8 mouse cellular contexts compared by ENCODE assay signal in genomic region chr2:154613118-154614115, GRCm38 (mm10). TPM values are rescaled to one million over a fixed set of nuclear protein-coding genes. Genes with fewer than 3 reads are reported as not detected.
DNase-seq lines count a peak whose midpoint lies in the region; ATAC-seq and TF ChIP-seq lines count a peak whose summit lies in the region.

TSS of gene Zfp341 (plus strand) at chr2:154613297.
TSS of gene 4930519P11Rik (minus strand) at chr2:154613437.

- no peaks in the 10 kb centered on the region for H3K9me3 ChIP-seq in embryonic facial prominence, embryonic 11.5 days (replicated peaks; ENCODE audit: control insufficient read depth, low read length)
- no peaks in the 10 kb centered on the region for H3K9me3 ChIP-seq in limb, embryonic 11.5 days (ENCODE audit: control insufficient read depth, low read length)
- H3K9me3 ChIP-seq in midbrain, embryonic 13.5 days = no peaks in the 10 kb centered on the region

- H3K36me3 ChIP-seq in embryonic facial prominence, embryonic 11.5 days (replicated peaks; ENCODE audit: control insufficient read depth, insufficient read depth, low read depth, low read length) = no peaks in the 10 kb centered on the region
- H3K36me3 ChIP-seq in limb, embryonic 11.5 days (ENCODE audit: control insufficient read depth, insufficient read depth, low read length) = no peaks in the 10 kb centered on the region
- peaks cover 3% of the 10 kb centered on the region; the same call in 1 of the 2 replicates for H3K36me3 ChIP-seq in midbrain, embryonic 13.5 days
- H3K36me3 ChIP-seq in small intestine, adult 2 months (ENCODE audit: control insufficient read depth, insufficient read depth, low read length) = no peaks in the 10 kb centered on the region

- H3K4me3 ChIP-seq in embryonic facial prominence, embryonic 11.5 days (ENCODE audit: low read depth, low read length) = peak within 1 kb of the TSS; percentile 57
- peak within 1 kb of the TSS; percentile 57 for H3K4me3 ChIP-seq in limb, embryonic 11.5 days (ENCODE audit: low read depth, low read length)
- peak within 1 kb of the TSS; percentile 60 for H3K4me3 ChIP-seq in midbrain, embryonic 13.5 days (replicated peaks)
- H3K4me3 ChIP-seq in small intestine, adult 2 months (ENCODE audit: low read depth, low read length) = peak within 1 kb of the TSS; percentile 84

- peak within 1 kb of the TSS; percentile 91 for H3K27ac ChIP-seq in embryonic facial prominence, embryonic 11.5 days (replicated peaks; ENCODE audit: low read depth, low read length)
- peak within 1 kb of the TSS; percentile 90 for H3K27ac ChIP-seq in limb, embryonic 11.5 days (replicated peaks; ENCODE audit: low read depth, low read length)
- H3K27ac ChIP-seq in midbrain, embryonic 13.5 days = peak within 1 kb of the TSS; percentile 99
- H3K27ac ChIP-seq in small intestine, adult 2 months (ENCODE audit: insufficient read depth, low read depth, low read length) = peak within 1 kb of the TSS; percentile 95

- peak within 1 kb of the TSS; percentile 83 for H3K4me2 ChIP-seq in embryonic facial prominence, embryonic 11.5 days (ENCODE audit: low read depth, low read length)
- H3K4me2 ChIP-seq in limb, embryonic 11.5 days (ENCODE audit: low read depth, severe bottlenecking) = peak within 1 kb of the TSS; percentile 75
- H3K4me2 ChIP-seq in midbrain, embryonic 13.5 days (replicated peaks) = peak within 1 kb of the TSS; percentile 66

- TF ChIP-seq CTCF in small intestine, adult 2 months (IDR thresholded peaks at IDR 0.05; ENCODE audit: extremely low read depth, insufficient read length, insufficient replicate concordance, low read depth, low read length) = peak; percentile 75

- peak within 1 kb of the TSS; percentile 87 for H3K9ac ChIP-seq in embryonic facial prominence, embryonic 11.5 days (replicated peaks; ENCODE audit: low read length)
- H3K9ac ChIP-seq in limb, embryonic 11.5 days (ENCODE audit: low read length) = peak within 1 kb of the TSS; percentile 82
- peak within 1 kb of the TSS; percentile 82 for H3K9ac ChIP-seq in midbrain, embryonic 13.5 days (replicated peaks)

- peak; percentile 37 for TF ChIP-seq POLR2A in small intestine, adult 2 months (IDR thresholded peaks at IDR 0.05; ENCODE audit: low read depth, low read length)

- WGBS in embryonic facial prominence, embryonic 11.5 days = under 1% methylated on average over 69 of the region's 98 CpGs
- under 1% methylated on average over 75 of the region's 98 CpGs for WGBS in limb, embryonic 11.5 days
- WGBS in midbrain, embryonic 13.5 days = 2% methylated on average over 82 of the region's 98 CpGs
- WGBS in small intestine, adult 2 months = under 1% methylated on average over 94 of the region's 98 CpGs

- H3K4me1 ChIP-seq in embryonic facial prominence, embryonic 11.5 days (ENCODE audit: control insufficient read depth, insufficient read depth, low read length) = no peaks in the 10 kb centered on the region
- no peaks in the 10 kb centered on the region for H3K4me1 ChIP-seq in limb, embryonic 11.5 days (ENCODE audit: control insufficient read depth, insufficient read depth, low read length)
- H3K4me1 ChIP-seq in midbrain, embryonic 13.5 days (replicated peaks) = peaks cover 25% of the 10 kb centered on the region
- peaks cover 3% of the 10 kb centered on the region; the same call in 1 of the 2 replicates for H3K4me1 ChIP-seq in small intestine, adult 2 months (ENCODE audit: control insufficient read depth, insufficient read depth, insufficient read length, low read length)

- peak; percentile 90 for DNase-seq in 3134 (ENCODE audit: extremely low read depth, insufficient read length, low spot score)
- DNase-seq in adrenal gland, postnatal 14 days = peak; percentile 95
- DNase-seq in embryonic facial prominence, embryonic 11.5 days (ENCODE audit: low spot score) = peak; percentile 94
- DNase-seq in heart, adult 11 months = peak; percentile 99
- DNase-seq in kidney, adult 11 months = peak; percentile 89
- DNase-seq in limb, embryonic 11.5 days (ENCODE audit: low spot score) = peak; percentile 93

- no peaks in the 10 kb centered on the region for H3K27me3 ChIP-seq in embryonic facial prominence, embryonic 11.5 days (ENCODE audit: control insufficient read depth, insufficient read depth, low read length)
- no peaks in the 10 kb centered on the region for H3K27me3 ChIP-seq in limb, embryonic 11.5 days (ENCODE audit: control insufficient read depth, insufficient read depth, low read length)
- 0 out of 2 replicates have a peak, but pooled peaks cover 6% of the 10 kb centered on the region for H3K27me3 ChIP-seq in midbrain, embryonic 13.5 days
- no peaks in the 10 kb centered on the region for H3K27me3 ChIP-seq in small intestine, adult 2 months (ENCODE audit: control insufficient read depth, insufficient read depth, low read length)

- peak; percentile 92 for ATAC-seq in embryonic facial prominence, embryonic 11.5 days (replicated peaks; ENCODE audit: insufficient number of reproducible peaks, low FRiP score, low TSS enrichment, low read depth)
- ATAC-seq in limb, embryonic 11.5 days (ENCODE audit: insufficient number of reproducible peaks, low FRiP score, low TSS enrichment, low read depth) = peak; percentile 89
- peak; percentile 95 for ATAC-seq in midbrain, embryonic 13.5 days

RNA-seq across cellular contexts. Expression of gene Zfp341, which starts in this region (rescaled TPM):
- 2.2 and 3.1 TPM in 2 replicates for total RNA-seq in adrenal gland, postnatal 14 days (2021)
- polyA plus RNA-seq in embryonic facial prominence, embryonic 11.5 days (2014; fragmentation: Nextera tagmentation; extraction: Ambion mirVana) = 0.60 and 1.1 TPM in 2 replicates
- 0.91 and 1.2 TPM in 2 replicates for polyA plus RNA-seq in limb, embryonic 11.5 days (2014; fragmentation: Nextera tagmentation; extraction: Ambion mirVana)
- polyA plus RNA-seq in midbrain, embryonic 13.5 days (2015; fragmentation: Nextera tagmentation; extraction: Ambion mirVana) = 2.0 and 2.1 TPM in 2 replicates
- polyA plus RNA-seq in small intestine, adult 2 months (2012; rRNA removed) = 2.6 and 4.7 TPM in 2 replicates

RNA-seq across cellular contexts. Expression of gene 4930519P11Rik, which starts in this region (rescaled TPM):
- total RNA-seq in adrenal gland, postnatal 14 days (2021) = not detected in 2 replicates
- not detected in 2 replicates for polyA plus RNA-seq in embryonic facial prominence, embryonic 11.5 days (2014; fragmentation: Nextera tagmentation; extraction: Ambion mirVana)
- polyA plus RNA-seq in limb, embryonic 11.5 days (2014; fragmentation: Nextera tagmentation; extraction: Ambion mirVana) = 0.43 and 0.67 TPM in 2 replicates
- polyA plus RNA-seq in midbrain, embryonic 13.5 days (2015; fragmentation: Nextera tagmentation; extraction: Ambion mirVana) = 0.61 and 0.96 TPM in 2 replicates
- polyA plus RNA-seq in small intestine, adult 2 months (2012; rRNA removed) = 0.46 and 1.6 TPM in 2 replicates

Comparison
In these comparisons a context has a peak if more than half of its experiments do, and no peak if none do; other contexts are left out.
1. Peak in every context shown above with its lines: DNase-seq, ATAC-seq, H3K4me3 ChIP-seq and H3K27ac ChIP-seq.